Mouse (Mus musculus) spleen, postnatal 14 days (tissue): ENCODE measurements around the gene Pspn.

Source experiments
- DNase-seq, 2 experiments: peaks; one replicate each; pipeline ENCODE4 v3.0.0; 2021 to 2022; ENCODE audit warnings: low spot score in 2 of 2

Gene Pspn

DNA sequence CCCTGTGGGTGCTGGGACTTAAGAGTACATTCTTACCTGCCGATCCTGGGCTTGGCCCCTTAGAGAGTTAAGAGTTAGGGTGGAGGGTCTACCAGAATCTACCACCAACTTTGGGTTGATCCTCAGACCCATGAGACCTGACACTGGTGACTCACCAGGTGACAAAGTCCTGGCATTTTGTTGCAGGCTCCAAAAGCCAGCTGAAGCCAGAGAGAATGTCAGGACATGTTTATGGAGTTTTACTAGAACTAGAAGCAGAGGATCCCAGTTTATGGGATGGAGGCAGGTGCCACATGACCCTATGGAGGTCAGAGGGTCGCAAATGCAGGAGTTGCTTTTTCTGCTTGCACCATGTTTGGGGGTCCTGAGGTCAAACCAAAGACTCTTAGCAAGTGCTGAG lies 3.3 kb downstream of the Pspn start:
- DNase-seq: no peak

DNA sequence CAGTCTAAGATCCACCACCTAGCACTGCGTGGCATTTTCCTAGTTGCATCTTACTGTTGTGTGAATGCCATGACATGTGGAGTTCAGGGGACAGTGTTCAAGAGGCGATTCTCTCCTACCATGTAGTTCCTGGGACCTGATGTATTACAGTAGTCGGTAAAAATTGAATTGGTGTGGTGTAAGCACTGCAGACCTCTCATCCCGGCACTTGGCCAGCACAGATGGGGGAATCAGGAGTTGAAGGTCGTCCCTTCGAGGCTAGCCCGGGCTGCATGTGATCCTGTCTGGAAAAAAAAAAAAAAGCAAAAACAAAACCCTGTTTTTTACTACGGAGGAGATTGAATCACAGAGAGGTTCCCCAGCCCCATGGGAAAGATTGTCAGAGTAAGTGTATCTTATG lies 4.8 kb downstream of the Pspn start:
- no peak for DNase-seq

DNA sequence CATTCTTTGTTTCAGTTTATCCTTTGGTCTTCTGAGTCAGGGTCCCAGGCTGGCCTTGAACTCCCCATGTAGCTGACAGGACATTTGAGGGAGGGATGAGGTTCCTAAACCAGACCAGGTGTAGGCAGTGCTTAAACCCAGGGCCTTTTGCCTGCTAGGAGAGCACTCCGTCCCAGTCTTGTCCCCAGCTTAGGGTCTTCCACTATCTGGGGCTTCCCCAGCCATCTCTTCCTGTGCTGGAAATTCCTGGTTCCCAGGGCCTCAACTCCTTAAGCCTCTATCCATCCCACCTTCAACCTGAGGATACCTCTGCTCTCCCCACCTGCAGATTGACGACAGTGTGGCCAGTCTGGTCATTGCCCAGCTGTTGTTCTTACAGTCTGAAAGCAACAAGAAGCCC lies 8.9 kb downstream of the Pspn start:
- DNase-seq: no peak

DNA sequence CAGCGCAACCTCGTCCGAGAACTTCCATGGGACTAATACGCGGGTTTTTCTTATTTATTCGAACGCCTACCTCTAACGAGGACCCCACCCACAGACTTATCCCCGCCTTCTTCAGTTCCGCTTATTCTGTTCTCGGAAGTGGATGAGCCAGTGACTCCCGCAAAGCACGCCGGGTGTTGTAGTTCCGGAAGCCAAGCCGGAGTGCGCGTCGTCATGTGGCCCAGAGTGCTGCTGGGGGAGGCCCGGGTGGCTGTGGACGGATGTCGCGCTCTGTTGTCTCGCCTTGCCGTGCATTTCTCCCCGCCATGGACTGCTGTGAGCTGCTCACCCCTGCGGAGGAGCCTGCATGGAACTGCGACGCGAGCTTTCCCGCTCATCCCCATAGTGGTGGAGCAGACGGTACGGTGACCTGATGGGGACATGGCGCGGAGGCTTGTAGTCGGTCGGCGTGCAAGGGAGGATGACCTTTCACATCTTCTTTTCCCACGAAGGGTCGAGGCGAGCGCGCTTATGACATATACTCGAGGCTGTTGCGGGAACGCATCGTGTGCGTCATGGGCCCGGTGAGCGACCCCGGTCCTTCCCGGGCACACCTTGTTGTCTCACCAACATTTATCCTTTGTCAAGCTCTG lies 9.6 kb downstream of the Pspn start, which contains the start of gene Clpp:
Gene Clpp (plus strand): TSS at position 191 of the 632 bp plus-strand sequence.
- peak; percentile 83 to 93 for DNase-seq

DNA sequence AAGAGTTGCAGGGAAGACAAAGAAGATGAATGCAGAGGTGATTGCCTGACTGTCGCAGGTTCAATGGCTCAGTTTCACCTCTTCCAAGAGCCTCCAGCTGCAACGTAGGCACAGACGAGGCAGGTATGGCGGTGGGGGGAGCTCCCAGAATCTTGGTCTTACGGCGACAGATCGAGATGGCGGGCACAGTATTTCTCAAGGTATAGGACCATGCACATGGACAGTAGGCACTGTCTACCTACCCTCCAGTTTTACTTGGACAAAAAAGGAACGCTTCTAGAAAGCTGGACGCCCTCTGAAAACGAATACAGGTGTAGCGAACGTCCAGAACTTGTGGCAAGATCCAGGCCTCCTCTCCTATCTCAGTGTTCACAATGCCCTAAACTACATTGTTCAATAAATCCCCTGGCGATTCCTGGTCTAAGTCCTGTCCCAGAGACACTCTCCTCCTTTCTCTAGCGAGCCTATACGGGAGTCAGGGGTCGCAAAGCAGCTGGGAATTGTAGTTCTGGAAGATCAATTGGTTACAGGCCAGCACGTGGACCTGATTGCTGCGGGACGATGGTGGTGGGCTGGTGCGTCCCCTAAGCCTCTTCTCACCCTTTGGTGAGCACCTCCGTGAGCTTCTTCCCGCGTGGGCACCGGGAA lies 10.2 kb downstream of the Pspn start:
- DNase-seq: peak in 1 of 2 experiments; percentile 47

DNA sequence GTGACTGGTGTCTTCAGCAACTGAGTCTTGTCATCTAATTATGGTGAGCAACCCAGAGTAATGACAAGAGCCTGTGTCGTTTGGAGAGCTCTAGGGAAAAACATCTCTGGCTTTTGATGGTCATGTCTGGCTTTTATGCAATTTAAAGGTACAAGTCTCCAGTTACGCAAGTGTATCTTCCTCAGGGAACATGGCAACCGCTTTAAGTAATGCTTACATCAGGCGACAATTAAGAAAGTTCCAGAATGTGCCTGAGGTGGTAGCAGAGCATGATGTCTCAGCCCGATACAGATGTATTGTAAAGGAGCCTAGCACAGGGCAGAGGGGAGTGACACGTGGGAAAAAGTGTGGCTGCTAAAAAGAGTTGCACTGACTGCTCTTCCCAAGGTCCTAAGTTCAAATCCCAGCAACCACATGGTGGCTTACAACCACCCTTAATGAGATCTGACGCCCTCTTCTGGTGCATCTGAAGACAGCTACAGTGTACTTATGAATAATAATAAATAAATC lies 10.8 kb downstream of the Pspn start:
- DNase-seq: no peak

DNA sequence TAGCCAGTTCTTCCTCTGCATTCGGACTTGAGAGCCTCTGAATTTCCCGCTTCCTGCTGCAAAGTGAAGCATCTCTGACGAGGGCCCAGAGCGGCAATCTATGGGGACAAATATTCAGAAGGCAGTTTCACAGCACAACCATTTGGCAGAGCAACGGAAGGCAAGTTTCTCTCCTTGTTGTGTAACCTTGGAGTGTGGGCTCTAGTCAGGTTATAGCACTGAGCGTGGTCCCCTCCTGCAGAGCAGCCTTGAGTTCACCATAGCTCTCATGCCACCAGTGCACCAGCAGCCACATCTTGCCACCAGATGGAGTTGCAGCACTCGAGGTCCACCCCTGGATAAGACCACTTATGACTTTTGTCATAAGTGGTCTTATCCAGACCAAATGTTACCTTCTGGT lies 11.4 kb downstream of the Pspn start:
- DNase-seq: no peak

DNA sequence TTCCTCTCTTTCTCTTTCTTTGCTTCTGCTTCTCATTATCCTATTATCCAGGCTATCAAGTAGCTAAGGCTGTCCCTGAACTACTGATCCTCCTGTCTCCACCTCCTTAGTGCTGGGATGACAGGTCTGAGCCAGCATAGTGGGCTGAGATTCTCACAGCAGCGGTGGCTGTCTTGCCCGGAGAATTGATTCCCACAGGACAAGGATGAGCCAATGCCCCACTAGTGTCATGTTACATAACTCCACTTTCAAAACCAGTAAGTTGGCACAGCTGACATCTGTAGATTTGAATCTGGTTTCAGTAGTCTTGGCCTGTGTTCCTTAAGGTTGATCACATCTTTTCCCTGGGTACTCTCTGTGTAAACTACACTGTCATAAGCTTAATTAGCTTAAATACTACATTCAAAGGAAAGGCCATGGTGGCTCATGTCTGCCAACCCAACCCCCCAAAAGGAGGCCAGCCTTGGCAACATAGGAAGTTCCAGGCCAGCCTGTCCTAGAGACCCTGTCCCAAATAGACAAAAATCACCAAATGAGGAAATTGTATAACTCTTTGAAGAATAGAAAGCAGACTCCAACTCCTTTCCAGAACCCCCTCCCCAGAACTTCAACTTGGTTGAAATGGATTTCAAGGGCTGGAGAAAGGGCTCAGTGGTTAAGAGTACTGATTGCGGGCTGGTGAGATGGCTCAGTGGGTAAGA lies 13.6 kb downstream of the Pspn start:
- DNase-seq: no peak

DNA sequence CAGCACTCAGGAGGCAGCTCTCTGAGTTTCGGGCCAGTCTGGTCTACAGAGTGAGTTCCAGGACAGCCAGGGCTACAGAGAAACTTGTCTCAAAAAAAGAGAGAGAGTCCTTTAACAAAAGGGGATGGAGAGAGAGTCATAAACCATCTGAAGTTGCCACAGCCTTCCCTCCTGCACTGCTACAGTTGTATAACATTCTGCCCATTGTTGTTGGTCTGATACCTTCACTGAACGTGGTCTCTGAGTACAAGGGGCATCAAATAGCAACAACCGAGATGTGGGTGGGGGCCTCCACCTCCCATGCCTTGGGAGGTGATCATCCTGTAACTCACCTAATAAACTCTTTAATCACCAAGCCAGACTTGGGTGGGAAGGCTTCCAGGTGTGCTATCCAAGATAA lies 14.2 kb downstream of the Pspn start:
- no peak for DNase-seq

DNA sequence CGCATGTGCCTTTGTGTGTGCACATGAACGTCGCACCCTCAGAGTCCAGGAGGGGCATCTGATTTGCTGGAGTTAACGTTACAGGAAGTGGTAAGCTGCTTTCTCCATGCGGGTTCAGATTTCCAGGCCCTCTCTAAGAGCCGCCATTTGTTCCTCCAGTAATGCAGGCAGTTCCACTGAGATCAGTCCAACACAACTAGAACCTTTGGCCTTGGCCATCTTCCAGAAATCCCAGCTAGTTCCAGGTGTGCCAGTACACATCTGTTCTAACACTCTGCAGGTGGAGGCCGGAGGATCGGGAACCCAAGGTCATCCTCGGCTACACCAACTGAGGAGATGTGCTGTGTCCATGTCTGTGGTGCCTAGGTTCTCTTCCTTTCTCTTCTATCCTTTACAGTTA lies 14.9 kb downstream of the Pspn start:
- no peak for DNase-seq

DNA sequence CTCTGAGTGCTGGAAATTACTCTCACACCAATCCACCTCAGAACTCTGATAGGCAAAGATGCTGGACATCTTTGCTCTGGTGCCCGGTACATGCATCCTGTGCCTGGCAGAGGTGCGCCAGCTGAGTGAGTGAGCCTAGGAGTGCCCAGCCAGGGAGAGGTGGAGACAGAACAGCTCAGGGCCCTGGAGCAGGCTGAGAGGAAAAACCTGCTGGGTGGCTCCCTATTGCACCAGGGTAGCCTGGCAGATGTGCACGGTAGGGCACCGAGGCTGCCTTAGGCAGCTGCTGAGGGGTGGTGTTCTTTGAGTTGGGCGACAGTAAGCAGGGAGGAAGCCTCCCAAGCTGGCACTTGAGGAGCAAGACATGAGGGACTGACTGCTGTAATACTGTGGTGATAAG lies 17.8 kb downstream of the Pspn start, which contains the start of gene Acer1:
Gene Acer1 (minus strand): TSS at position 114 of the 400 bp plus-strand sequence.
- no peak for DNase-seq

DNA sequence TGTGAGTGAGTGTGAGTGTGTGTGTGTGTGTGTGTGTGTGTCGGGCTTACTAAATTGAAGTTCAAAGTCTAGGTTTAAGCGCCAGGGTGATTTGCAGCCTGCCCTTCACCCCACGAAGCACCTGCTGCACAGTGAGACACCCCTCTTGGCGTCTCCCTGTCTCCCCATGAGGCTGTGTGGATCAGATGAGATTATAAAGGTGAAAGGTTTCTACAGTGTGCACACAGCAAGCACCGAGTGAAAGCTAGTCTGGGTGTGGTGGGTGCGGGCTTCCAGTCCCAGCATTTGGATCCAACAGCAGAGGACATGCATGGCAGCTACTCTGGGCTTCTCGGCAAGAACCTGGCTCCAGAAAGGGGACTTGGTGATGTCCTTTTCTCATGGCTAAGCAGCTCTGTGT lies 18.8 kb downstream of the Pspn start:
- DNase-seq: no peak

DNA sequence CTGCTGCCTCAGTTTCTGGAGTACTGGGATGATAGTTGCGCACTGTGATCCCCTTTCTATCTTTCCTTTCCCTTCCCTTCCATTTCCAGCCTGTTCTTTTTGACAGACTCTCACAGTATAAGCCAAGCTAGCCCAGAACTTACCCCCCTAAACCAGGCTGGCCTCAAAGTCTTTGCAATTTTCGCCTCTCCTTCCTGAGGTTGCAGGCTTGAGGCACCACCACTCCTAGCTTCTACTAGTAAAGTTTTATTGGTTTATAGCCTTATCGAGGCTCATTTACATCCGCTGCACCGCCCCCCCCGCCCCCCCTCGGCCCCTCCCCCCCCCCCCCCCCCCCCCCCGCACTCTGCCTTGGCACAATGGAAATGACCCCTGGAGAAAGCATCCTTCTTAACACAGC lies 20.3 kb downstream of the Pspn start:
- no peak for DNase-seq

DNA sequence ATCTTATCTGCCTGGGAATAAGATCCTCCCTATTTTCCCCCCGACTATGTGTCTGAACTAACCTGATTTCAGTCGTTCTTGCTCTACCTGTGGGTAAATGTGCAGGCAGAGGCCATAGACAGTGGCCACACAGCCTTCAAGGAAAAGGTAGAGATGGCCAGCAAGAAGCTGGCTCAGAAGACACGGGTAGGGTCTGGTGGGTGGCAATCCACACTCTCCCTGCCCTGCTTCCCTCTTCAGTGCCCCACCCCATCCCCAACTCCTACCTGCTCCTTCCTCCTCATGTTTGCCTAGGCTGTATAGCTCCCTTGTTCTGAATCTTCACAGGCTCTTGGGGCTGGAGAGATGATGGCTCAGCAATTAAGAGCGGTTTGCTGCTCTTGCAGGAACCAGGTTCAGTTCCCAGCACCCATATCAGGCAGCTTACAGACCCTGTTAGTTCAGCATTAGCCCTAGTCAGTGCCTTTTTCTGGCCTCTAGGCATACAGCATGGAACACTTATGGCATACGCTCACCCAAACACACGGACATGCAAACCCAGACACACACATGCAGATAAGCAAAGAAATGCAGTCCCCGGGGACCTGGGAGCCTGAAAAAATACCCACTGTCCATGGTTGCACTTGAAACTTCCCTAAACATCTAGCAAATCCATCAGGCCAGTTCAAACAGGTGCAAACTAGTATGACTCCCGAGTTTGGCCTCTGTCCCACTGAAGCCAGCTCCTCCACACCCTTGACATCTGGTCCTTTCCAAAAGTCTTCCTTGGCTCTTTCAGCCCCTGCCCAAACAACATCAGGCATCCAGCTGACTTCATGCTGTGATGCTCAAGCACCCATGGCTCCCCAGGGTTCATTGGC lies 23.1 kb downstream of the Pspn start:
- no peak for DNase-seq

DNA sequence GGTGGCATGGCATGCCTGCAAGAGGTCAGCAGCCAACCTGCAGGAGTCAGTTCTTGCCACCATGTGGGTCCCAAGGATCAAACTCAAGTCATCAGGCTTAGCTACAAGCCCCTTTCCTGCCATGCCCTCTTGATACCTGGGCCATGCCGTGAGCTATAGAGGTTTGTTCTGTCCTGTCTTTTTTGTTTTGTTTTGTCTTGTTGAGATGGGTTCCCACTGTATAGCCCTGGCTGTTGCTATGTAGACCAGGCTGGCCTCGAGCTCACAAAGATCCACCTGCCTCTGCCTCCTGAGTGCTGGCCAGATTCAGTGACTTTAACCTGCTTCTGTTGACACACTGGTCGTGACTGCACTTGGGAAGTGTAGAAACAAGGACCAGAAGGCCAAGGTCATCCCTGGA lies 24.4 kb downstream of the Pspn start:
- no peak for DNase-seq

DNA sequence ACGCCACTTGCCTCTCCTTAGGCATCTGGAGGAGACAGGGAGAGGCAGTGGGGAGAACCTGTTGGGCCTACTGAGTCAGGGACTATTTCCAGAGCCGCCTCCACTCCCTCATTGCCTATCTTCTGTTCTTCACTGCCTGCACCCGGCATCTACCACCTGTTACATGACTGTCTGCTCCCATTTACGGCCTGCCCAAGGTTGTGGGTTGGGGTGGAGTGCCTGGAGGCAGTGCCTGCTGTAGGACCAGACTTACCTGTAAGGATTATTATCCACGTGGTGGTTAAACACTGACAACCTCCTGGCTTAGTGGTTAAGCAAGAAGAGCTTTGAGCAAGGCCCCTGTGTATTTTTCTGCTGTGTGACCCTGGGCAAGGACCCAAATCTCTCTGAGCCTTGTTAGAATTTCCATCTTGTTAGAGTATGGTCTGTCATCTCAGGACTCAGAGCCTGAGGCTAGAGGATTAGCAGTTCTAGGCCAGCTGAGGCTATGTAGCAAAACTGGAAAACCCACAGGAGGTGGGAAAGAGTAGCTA lies 25.0 kb downstream of the Pspn start:
- no peak for DNase-seq

DNA sequence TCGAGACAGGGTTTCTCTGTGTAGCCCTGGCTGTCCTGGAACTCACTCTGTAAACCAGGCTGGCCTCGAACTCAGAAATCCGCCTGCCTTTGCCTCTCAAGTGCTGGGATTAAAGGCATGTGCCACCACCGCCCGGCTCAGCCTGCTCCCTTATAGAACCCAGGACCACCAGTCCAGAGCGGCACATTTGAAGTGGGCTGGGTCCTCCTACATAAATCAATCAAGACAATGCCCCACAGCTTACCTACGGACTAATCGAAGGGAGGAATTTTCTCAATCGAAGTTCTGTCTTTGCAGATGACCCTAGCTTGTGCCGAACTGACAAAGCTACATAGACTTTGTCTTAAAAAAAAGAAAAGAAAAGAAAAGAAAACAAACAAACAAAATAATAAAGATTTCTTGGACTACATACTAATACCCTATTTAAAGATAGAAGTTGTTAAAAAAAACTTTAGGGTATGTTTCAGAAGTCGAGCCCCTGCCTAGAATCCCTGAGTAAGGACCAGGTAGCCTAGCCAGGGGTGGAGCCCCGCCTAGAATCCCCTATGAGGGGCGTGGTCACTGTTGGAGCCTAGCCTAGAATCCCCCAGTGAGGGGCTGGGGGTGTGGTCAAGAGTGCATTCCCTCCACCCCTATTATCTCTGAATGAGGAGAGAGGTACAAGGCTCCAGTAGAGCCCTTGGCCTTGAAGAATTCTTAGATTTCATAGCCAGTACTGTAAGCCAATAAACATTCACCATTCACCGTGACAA lies 25.7 kb downstream of the Pspn start:
- DNase-seq: no peak

DNA sequence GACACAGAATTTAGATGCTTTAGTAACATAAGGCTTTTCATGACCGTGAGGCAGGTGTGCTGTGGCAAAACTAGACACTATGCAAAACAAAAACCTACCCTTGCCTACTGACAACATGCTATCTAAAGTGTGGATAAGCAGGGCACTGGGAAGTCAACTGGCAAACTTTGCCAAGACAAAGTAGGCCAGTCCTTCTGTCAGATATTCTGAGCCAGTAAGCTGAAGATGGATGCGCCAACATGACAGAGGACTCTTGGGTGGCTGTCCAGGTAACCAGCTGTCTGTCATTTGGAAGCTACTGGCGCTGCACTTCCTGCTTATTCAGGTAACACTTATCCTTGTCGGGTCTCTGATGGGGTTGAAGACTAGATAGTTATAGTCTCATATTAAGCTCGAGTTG lies 29.7 kb downstream of the Pspn start:
- DNase-seq: no peak

DNA sequence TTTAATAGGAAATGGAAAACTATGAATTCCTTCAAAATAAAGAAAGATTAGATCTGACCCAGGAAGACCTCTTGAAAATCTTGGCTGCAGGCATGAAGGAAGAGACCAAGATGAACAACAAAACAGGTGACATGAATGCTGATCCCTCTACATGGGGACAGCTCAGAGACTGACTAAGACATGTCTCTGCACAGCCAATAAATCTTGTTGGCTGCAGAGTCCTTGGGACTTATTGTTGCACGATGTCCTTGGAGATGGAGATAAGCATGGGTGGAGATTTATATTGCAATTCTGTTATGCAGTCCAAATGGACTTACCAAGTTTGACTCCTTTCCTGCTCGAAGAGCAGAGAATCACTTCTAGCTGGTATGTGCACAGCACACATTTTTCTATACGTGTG lies 30.5 kb downstream of the Pspn start:
- no peak for DNase-seq

DNA sequence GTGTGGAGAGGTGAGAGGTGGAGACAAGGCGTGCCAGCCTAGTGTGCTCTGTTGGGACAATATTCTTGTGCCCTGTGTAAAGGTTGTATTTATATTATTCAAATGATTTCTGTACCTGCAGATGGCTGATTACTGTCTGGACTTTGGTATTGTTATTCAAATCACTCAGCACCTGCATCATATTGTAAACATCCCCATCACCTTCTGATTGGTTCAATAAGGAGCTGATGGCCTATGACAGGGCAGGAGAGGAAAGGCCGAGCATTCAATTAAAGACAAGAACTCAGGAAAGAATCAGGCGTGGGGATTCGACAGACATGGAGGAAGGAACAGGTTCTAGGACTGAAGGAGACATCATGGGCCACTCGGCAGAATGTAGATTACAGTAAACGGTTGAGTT lies 36.2 kb downstream of the Pspn start:
- no peak for DNase-seq
